Mouse (Mus musculus): Measurements from ENCODE around the gene B230217C12Rik. TPM values are rescaled to one million over a fixed set of nuclear protein-coding genes. Genes with fewer than 3 reads are reported as not detected.

B230217C12Rik gene
- total and polyA plus RNA-seq, 2 experiments from 2014 or later = 30.0 to 32.3 TPM

- peaks cover 26% of the 10 kb centered on the region for H3K4me1 ChIP-seq (ENCODE audit: insufficient read depth, low read length)
- no peak overlapping the region for H3K4me2 ChIP-seq (ENCODE audit: low read depth, low read length)
- 0 out of 2 replicates have a peak overlapping the region, but pooled peaks have one; percentile 79 for H3K27ac ChIP-seq
- no peaks in the 10 kb centered on the region for H3K27me3 ChIP-seq (ENCODE audit: insufficient read depth, low read length)
- H3K9me3 ChIP-seq (ENCODE audit: low read length) = no peaks in the 10 kb centered on the region
- no peak for ATAC-seq
- TF ChIP-seq CTCF (IDR thresholded peaks at IDR 0.05; ENCODE audit: low read depth) = no peak
- 57% methylated on average over 5 of the region's 5 CpGs for WGBS
- H3K36me3 ChIP-seq (ENCODE audit: insufficient read depth, low read length) = peaks cover 14% of the 10 kb centered on the region; the same call in 1 of the 2 replicates
- H3K4me3 ChIP-seq (ENCODE audit: low read length) = no peak overlapping the region
- DNase-seq (ENCODE audit: low spot score) = no peak
- H3K9ac ChIP-seq (replicated peaks; ENCODE audit: low read length) = no peak overlapping the region
These were observed 23.2 kb upstream of the B230217C12Rik start for GRCm38 (mm10) chr11:97817379-97817778.

DNA sequence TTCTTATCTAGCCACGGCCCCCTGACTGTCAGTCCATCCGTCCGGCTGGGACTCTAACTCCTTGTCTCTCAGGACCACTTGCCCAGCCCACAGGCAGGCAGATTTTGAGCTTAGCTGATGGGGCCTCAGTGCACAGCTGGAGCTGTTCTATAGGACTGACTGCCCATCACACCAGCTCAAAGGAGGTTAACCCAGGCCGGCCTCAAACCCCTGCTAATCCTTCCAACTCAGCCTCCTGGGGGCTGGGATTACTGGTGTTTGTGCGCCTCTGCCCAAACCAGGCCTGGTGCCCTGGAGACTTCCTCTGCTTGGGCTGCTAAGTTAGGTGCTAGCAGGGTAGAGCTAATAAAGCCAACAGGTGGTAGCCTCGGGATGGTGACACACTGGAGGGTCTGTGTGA, 22.6 kb upstream of the B230217C12Rik start:
- H3K36me3 ChIP-seq (ENCODE audit: insufficient read depth, low read length) = peaks cover 14% of the 10 kb centered on the region; the same call in 1 of the 2 replicates
- no peak for DNase-seq (ENCODE audit: low spot score)
- no peak overlapping the region for H3K4me2 ChIP-seq (ENCODE audit: low read depth, low read length)
- no peak for TF ChIP-seq CTCF (IDR thresholded peaks at IDR 0.05; ENCODE audit: low read depth)
- H3K27ac ChIP-seq = peak overlapping the region; percentile 79
- no peaks in the 10 kb centered on the region for H3K27me3 ChIP-seq (ENCODE audit: insufficient read depth, low read length)
- no peak for ATAC-seq
- no peak overlapping the region for H3K9ac ChIP-seq (replicated peaks; ENCODE audit: low read length)
- no peaks in the 10 kb centered on the region for H3K9me3 ChIP-seq (ENCODE audit: low read length)
- 33% methylated on average over 6 of the region's 6 CpGs for WGBS
- peaks cover 20% of the 10 kb centered on the region for H3K4me1 ChIP-seq (ENCODE audit: insufficient read depth, low read length)
- H3K4me3 ChIP-seq (ENCODE audit: low read length) = no peak overlapping the region

- no peak overlapping the region for H3K4me3 ChIP-seq (ENCODE audit: low read length)
- 0 out of 2 replicates have a peak overlapping the region, but pooled peaks have one; percentile 21 for H3K4me2 ChIP-seq (ENCODE audit: low read depth, low read length)
- 3% methylated on average over 4 of the region's 4 CpGs for WGBS
- ATAC-seq (peak; percentile 89), DNase-seq (ENCODE audit: low spot score) (peak; percentile 78)
- peaks cover 14% of the 10 kb centered on the region for H3K4me1 ChIP-seq (ENCODE audit: insufficient read depth, low read length)
- H3K9me3 ChIP-seq (ENCODE audit: low read length) = no peaks in the 10 kb centered on the region
- no peaks in the 10 kb centered on the region for H3K27me3 ChIP-seq (ENCODE audit: insufficient read depth, low read length)
- H3K9ac ChIP-seq (replicated peaks; ENCODE audit: low read length) = 0 out of 2 replicates have a peak overlapping the region, but pooled peaks have one; percentile 21
- H3K36me3 ChIP-seq (ENCODE audit: insufficient read depth, low read length) = peaks cover 14% of the 10 kb centered on the region; the same call in 1 of the 2 replicates
- TF ChIP-seq CTCF (IDR thresholded peaks at IDR 0.05; ENCODE audit: low read depth) = no peak
- peak overlapping the region; percentile 79 for H3K27ac ChIP-seq
These were observed 22.0 kb upstream of the B230217C12Rik start for GRCm38 (mm10) chr11:97818571-97818970.

- DNase-seq (ENCODE audit: low spot score) (no peak), ATAC-seq (no peak)
- TF ChIP-seq CTCF (IDR thresholded peaks at IDR 0.05; ENCODE audit: low read depth) = no peak
- H3K4me3 ChIP-seq (ENCODE audit: low read length) = no peak overlapping the region
- WGBS = 56% methylated on average over 4 of the region's 4 CpGs
- peak overlapping the region; percentile 79 for H3K27ac ChIP-seq
- H3K36me3 ChIP-seq (ENCODE audit: insufficient read depth, low read length) = peaks cover 14% of the 10 kb centered on the region; the same call in 1 of the 2 replicates
- H3K27me3 ChIP-seq (ENCODE audit: insufficient read depth, low read length) = no peaks in the 10 kb centered on the region
- H3K4me1 ChIP-seq (ENCODE audit: insufficient read depth, low read length) = peaks cover 9% of the 10 kb centered on the region
- no peak overlapping the region for H3K4me2 ChIP-seq (ENCODE audit: low read depth, low read length)
- 0 out of 2 replicates have a peak overlapping the region, but pooled peaks have one; percentile 21 for H3K9ac ChIP-seq (replicated peaks; ENCODE audit: low read length)
- H3K9me3 ChIP-seq (ENCODE audit: low read length) = no peaks in the 10 kb centered on the region
These were observed 21.5 kb upstream of the B230217C12Rik start for GRCm38 (mm10) chr11:97819102-97819501.

DNA sequence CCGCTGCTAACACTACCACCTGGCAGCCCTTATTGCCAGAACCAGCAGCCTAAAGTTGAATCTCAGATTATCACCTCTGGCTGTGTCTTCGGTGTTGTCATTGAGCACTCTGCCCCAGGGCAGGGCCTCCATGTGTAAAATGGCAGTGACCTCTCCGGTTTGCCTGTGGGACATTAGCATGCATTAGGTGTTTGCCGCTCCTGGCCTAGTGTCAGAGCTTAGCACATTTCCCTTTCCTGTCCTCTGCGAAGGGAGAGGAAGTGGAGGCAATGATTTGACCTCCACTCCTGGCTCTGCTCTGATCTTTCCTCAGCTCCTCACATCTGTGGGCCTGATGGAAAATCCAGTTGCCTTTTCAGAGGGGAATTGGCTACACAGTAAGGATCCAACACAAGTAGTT, 20.7 kb upstream of the B230217C12Rik start:
- peaks cover 8% of the 10 kb centered on the region for H3K4me1 ChIP-seq (ENCODE audit: insufficient read depth, low read length)
- TF ChIP-seq CTCF (IDR thresholded peaks at IDR 0.05; ENCODE audit: low read depth) = no peak
- no peak for ATAC-seq
- no peaks in the 10 kb centered on the region for H3K9me3 ChIP-seq (ENCODE audit: low read length)
- peaks cover 21% of the 10 kb centered on the region for H3K36me3 ChIP-seq (ENCODE audit: insufficient read depth, low read length)
- H3K9ac ChIP-seq (replicated peaks; ENCODE audit: low read length) = no peak overlapping the region
- 78% methylated on average over 5 of the region's 5 CpGs for WGBS
- H3K27ac ChIP-seq = no peak overlapping the region
- no peak for DNase-seq (ENCODE audit: low spot score)
- no peak overlapping the region for H3K4me2 ChIP-seq (ENCODE audit: low read depth, low read length)
- no peak overlapping the region for H3K4me3 ChIP-seq (ENCODE audit: low read length)
- no peaks in the 10 kb centered on the region for H3K27me3 ChIP-seq (ENCODE audit: insufficient read depth, low read length)

GRCm38 (mm10) chr11:97820840-97821239, 19.7 kb upstream of the B230217C12Rik start:
- Histone ChIP-seq H3K4me3 (ENCODE audit: low read length) (no peak overlapping the region), H3K9ac (replicated peaks; ENCODE audit: low read length) (no peak overlapping the region), H3K36me3 (ENCODE audit: insufficient read depth, low read length) (peaks cover 23% of the 10 kb centered on the region), H3K27me3 (ENCODE audit: insufficient read depth, low read length) (no peaks in the 10 kb centered on the region), H3K27ac (no peak overlapping the region), H3K9me3 (ENCODE audit: low read length) (no peaks in the 10 kb centered on the region), H3K4me1 (ENCODE audit: insufficient read depth, low read length) (peaks cover 8% of the 10 kb centered on the region), H3K4me2 (ENCODE audit: low read depth, low read length) (no peak overlapping the region)
- no peak for ATAC-seq
- WGBS = 51% methylated on average over 4 of the region's 4 CpGs
- no peak for TF ChIP-seq CTCF (IDR thresholded peaks at IDR 0.05; ENCODE audit: low read depth)
- DNase-seq (ENCODE audit: low spot score) = no peak

- Histone ChIP-seq H3K4me2 (ENCODE audit: low read depth, low read length) (no peak overlapping the region), H3K27ac (no peak overlapping the region), H3K27me3 (ENCODE audit: insufficient read depth, low read length) (no peaks in the 10 kb centered on the region), H3K4me3 (ENCODE audit: low read length) (no peak overlapping the region), H3K9me3 (ENCODE audit: low read length) (no peaks in the 10 kb centered on the region), H3K36me3 (ENCODE audit: insufficient read depth, low read length) (peaks cover 19% of the 10 kb centered on the region), H3K4me1 (ENCODE audit: insufficient read depth, low read length) (peaks cover 8% of the 10 kb centered on the region), H3K9ac (replicated peaks; ENCODE audit: low read length) (no peak overlapping the region)
- no peak for TF ChIP-seq CTCF (IDR thresholded peaks at IDR 0.05; ENCODE audit: low read depth)
- ATAC-seq (no peak), DNase-seq (ENCODE audit: low spot score) (no peak)
- 87% methylated on average over 8 of the region's 8 CpGs for WGBS
These were observed 19.0 kb upstream of the B230217C12Rik start for GRCm38 (mm10) chr11:97821401-97822064.
